Mouse (Mus musculus) liver, postnatal 0 days (tissue): ENCODE data around the gene Hsd17b3.

Source experiments
- CTCF ChIP-seq: sonication (generic); IDR thresholded peaks from 2 replicates; pipeline ENCODE4 v1.5.1; 2016; ENCODE audit warnings: antibody characterized with exemption, low read depth
- EP300 ChIP-seq: IDR thresholded peaks from 2 replicates; pipeline ENCODE4 v1.6.1; 2016; ENCODE audit warnings: antibody characterized with exemption, low read depth, mild to moderate bottlenecking

DNA sequence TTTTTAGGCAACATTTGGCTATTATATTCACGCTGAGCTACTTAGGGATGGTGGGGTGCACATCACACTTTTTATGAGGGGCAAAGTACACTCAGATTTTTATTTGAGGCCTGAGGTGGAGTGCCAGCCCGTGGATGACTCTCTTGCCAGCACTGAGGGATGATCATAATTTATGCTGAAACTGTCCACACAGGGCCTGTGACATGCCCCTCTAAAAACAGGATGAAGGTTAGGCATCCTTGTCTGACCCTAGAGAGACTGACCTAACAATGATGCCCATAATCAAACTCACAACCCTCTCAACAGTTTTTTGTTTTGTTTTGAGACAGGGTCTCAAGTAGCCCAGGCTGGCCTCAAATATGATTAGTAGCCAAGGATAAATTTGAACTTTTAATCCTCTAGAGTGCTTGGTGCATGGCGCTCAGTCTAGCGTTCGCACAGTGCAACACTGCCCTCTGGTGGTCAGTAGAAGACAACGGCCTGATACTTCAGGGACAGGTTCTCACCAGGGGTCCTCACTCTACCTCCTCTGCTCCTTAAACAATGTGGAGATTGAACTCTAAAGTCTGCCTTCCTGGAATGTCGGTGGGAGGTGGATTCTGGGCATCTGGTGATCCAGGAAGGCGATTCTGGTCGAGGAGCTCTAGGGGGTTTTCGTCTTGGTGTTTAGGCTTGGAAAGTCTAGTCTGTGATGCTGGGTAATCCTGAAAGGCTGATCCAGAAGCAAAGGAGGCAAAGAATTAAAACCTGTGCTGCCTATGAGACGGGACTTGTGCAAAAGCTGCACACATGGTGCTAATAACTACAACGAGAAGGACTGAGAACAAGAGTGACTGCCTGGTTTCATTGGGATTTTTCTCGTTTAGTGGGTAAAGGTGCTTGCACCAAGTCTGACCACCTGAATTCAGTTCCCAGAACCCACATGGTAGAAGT, 52.7 kb downstream of the Hsd17b3 start:
- TF ChIP-seq CTCF (peak; percentile 95), EP300 (no peak)
